Mouse (Mus musculus) lung, postnatal 0 days (tissue): Measurements from ENCODE around the gene Aass. TPM values are rescaled to one million over a fixed set of nuclear protein-coding genes. Genes with fewer than 3 reads are reported as not detected.

Source experiments
- ATAC-seq: fragments of 200-750 bp; cut with Nextera tagmentation; 2 replicates; pipeline ENCODE4 v1.8.0; 2017; ENCODE audit warnings: moderate library complexity
- DNase-seq: peaks from one replicate; pipeline ENCODE4 v3.0.0-alpha.2; 2016; ENCODE audit warnings: low spot score
- H3K27ac ChIP-seq: fragments of 300-500 bp; sonication (generic); 2 replicates; pipeline ENCODE4 v1.5.1; 2014; ENCODE audit warnings: antibody characterized with exemption, mild to moderate bottlenecking, low read length, mixed read lengths
- H3K27me3 ChIP-seq: fragments of 300-500 bp; sonication (generic); replicated peaks from 2 replicates; pipeline ENCODE4 v1.6.1; 2014; ENCODE audit warnings: low read length, mixed read lengths; ENCODE audit not compliant: insufficient read depth
- H3K36me3 ChIP-seq: fragments of 300-500 bp; sonication (generic); 2 replicates; pipeline ENCODE4 v1.6.1; 2014; ENCODE audit warnings: low read length, mixed read lengths; ENCODE audit not compliant: insufficient read depth
- H3K4me1 ChIP-seq: fragments of 300-500 bp; sonication (generic); 2 replicates; pipeline ENCODE4 v1.6.1; 2014; ENCODE audit warnings: antibody characterized with exemption, low read depth, low read length, mixed read lengths; ENCODE audit not compliant: insufficient read depth
- H3K4me2 ChIP-seq: fragments of 300-500 bp; sonication (generic); replicated peaks from 2 replicates; pipeline ENCODE4 v1.6.1; 2014; ENCODE audit warnings: low read depth, mild to moderate bottlenecking, low read length, moderate library complexity, mixed read lengths
- H3K4me3 ChIP-seq: fragments of 300-500 bp; sonication (generic); 2 replicates; pipeline ENCODE4 v1.5.1; 2014; ENCODE audit warnings: low read depth, low read length
- H3K9ac ChIP-seq: fragments of 300-500 bp; sonication (generic); replicated peaks from 2 replicates; pipeline ENCODE4 v1.6.1; 2014; ENCODE audit warnings: low read depth, mild to moderate bottlenecking
- H3K9me3 ChIP-seq: fragments of 300-500 bp; sonication (generic); 2 replicates; pipeline ENCODE4 v1.6.1; 2016; ENCODE audit warnings: low read length, mixed read lengths
- CTCF ChIP-seq: IDR thresholded peaks from 2 replicates; pipeline ENCODE4 v1.5.1; 2016; ENCODE audit warnings: antibody characterized with exemption, mild to moderate bottlenecking
- EP300 ChIP-seq: IDR thresholded peaks from 2 replicates; pipeline ENCODE4 v1.6.1; 2016; ENCODE audit warnings: antibody characterized with exemption, mild to moderate bottlenecking, control low read depth
- WGBS: fragments of 180-500 bp; shearing (Covaris S2); extraction: QIAGEN DNeasy Blood & Tissue Kit; methylation state at CpG from one replicate; pipeline ENCODE4 v1.1.7; 2014; 5-methylcytosine and 5-hydroxymethylcytosine counted together
- polyA plus RNA-seq: library from polyadenylated mRNA; unstranded; fragments of >200 nt; fragmentation: Nextera tagmentation; extraction: Ambion mirVana; gene quantifications from 2 replicates; pipeline ENCODE4 v1.2.1, GENCODE M21; 2015

The Aass gene
- polyA plus RNA-seq, 1 experiment from 2014 or later = 1.8 TPM

GRCm38 (mm10) chr6:23131015-23131414, 1.8 kb downstream of the Aass start:
- no peaks in the 10 kb centered on the region for H3K4me1 ChIP-seq
- ATAC-seq (no peak), DNase-seq (no peak)
- H3K4me2 ChIP-seq = no peak overlapping the region
- no peaks in the 10 kb centered on the region for H3K27me3 ChIP-seq
- H3K27ac ChIP-seq = no peak overlapping the region
- H3K9ac ChIP-seq = no peak overlapping the region
- no peak for TF ChIP-seq CTCF
- TF ChIP-seq EP300 = no peak
- H3K9me3 ChIP-seq = no peaks in the 10 kb centered on the region
- H3K4me3 ChIP-seq = no peak overlapping the region
- no peaks in the 10 kb centered on the region for H3K36me3 ChIP-seq
- 49% methylated on average over 4 of the region's 4 CpGs for WGBS

GRCm38 (mm10) chr6:23129201-23129600, 3.6 kb downstream of the Aass start:
- 36% methylated on average over 4 of the region's 4 CpGs for WGBS
- DNase-seq (peak; percentile 58), ATAC-seq (0 out of 2 replicates have a peak, but pooled peaks have one; percentile 16)
- TF ChIP-seq EP300 = no peak
- TF ChIP-seq CTCF = no peak
- no peaks in the 10 kb centered on the region for H3K9me3 ChIP-seq
- no peak overlapping the region for H3K27ac ChIP-seq
- no peaks in the 10 kb centered on the region for H3K4me1 ChIP-seq
- no peaks in the 10 kb centered on the region for H3K36me3 ChIP-seq
- H3K4me2 ChIP-seq = no peak overlapping the region
- no peaks in the 10 kb centered on the region for H3K27me3 ChIP-seq
- no peak overlapping the region for H3K4me3 ChIP-seq
- H3K9ac ChIP-seq = no peak overlapping the region

DNA sequence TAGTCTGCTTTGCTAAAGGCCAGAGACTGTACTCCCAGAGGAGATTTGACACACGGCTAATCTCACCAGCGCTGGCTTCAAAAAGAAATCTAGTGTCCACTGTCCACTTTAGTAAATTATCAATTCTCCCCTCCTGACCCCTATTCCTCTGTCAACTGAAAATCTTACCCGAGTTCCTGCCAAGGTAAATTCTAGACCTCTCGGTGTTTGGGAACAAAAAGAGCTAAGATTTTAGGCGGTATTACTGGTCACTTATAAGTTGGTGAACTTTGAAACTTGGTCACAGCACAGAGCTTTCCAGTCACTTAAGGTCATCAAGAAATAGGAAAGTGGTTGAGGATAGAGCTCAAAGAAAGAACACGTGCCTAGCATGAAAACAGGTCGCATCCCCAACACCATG, 6.1 kb downstream of the Aass start:
- WGBS = 71% methylated on average over 7 of the region's 7 CpGs

DNA sequence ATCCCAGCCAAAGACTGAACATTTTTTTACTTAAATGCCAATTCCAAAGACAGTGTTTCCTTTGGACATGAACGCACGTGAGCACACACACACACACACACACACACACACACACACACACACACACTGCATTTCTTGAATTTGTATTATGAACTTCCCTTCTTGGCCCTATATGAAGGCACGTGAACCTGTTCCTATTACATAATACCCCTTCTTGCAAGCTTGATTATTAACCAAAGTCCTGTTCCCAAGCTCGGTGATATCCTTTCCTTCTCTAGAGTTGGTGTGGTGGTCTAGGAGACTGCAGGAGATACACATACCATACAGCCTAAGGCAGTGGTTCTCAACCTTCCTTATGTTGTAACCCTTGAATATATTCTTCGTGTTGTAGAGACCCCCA, 7.0 kb downstream of the Aass start:
- no peak overlapping the region for H3K4me3 ChIP-seq
- 73% methylated on average over 5 of the region's 5 CpGs for WGBS
- H3K4me2 ChIP-seq = no peak overlapping the region
- TF ChIP-seq CTCF (no peak), EP300 (no peak)
- H3K9me3 ChIP-seq = no peaks in the 10 kb centered on the region
- ATAC-seq (no peak), DNase-seq (no peak)
- H3K36me3 ChIP-seq = no peaks in the 10 kb centered on the region
- no peak overlapping the region for H3K27ac ChIP-seq
- H3K27me3 ChIP-seq = no peaks in the 10 kb centered on the region
- no peak overlapping the region for H3K9ac ChIP-seq
- H3K4me1 ChIP-seq = no peaks in the 10 kb centered on the region

More for the DNA sequence above, 6.1 kb downstream of the Aass start:
- Histone ChIP-seq H3K36me3 (no peaks in the 10 kb centered on the region), H3K4me2 (no peak overlapping the region), H3K27ac (no peak overlapping the region), H3K9me3 (no peaks in the 10 kb centered on the region), H3K9ac (no peak overlapping the region), H3K4me3 (no peak overlapping the region), H3K27me3 (no peaks in the 10 kb centered on the region), H3K4me1 (no peaks in the 10 kb centered on the region)
- TF ChIP-seq EP300 (no peak), CTCF (no peak)
- ATAC-seq (no peak), DNase-seq (no peak)

DNA sequence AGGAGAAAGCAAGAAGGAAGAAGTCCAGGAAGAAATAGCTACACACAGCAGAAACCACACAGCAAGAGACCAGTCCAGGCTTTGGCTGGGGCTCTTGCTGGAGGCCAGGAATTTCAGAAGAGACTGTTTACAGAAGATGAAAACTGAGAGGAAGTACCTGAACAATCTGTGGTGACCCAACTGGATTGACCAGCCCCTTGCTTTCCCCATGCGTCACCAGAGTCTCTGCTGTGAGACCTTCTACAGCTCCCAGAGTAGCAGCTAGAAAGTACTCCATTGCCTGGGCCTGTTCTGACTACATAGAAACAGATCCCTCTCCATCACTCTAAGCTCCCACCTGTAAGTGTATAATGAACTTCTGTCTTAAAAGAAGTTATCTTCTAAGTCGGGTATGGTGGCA, 8.0 kb downstream of the Aass start:
- Histone ChIP-seq H3K27me3 (no peaks in the 10 kb centered on the region), H3K4me3 (no peak overlapping the region), H3K9me3 (no peaks in the 10 kb centered on the region), H3K9ac (no peak overlapping the region), H3K4me1 (no peaks in the 10 kb centered on the region), H3K27ac (no peak overlapping the region), H3K36me3 (no peaks in the 10 kb centered on the region), H3K4me2 (no peak overlapping the region)
- TF ChIP-seq CTCF (no peak), EP300 (no peak)
- DNase-seq = peak; percentile 25
- WGBS = 51% methylated on average over 2 of the region's 2 CpGs
- ATAC-seq = peak; percentile 57

DNA sequence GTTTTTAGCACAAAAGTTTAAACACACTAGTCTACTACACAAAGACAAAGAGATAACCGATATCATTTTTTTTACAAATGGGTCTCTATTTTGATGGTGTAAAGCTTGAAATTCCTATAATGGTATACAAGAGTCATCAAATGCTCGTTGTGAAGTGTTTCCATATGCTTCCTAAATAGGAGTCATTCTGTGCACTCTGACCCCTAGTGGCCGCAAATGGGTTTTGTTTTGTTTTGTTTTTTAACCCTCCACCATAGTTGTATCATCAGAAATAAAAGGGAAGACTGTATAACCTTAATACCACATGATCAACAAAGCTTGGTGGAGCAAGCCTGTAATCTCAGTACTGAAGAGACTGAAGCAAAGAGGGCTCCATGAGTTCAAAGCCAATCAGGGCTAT, 9.9 kb downstream of the Aass start:
- no peak overlapping the region for H3K4me3 ChIP-seq
- no peak overlapping the region for H3K9ac ChIP-seq
- ATAC-seq (no peak), DNase-seq (peak; percentile 48)
- no peaks in the 10 kb centered on the region for H3K4me1 ChIP-seq
- H3K9me3 ChIP-seq = no peaks in the 10 kb centered on the region
- 31% methylated on average over 3 of the region's 3 CpGs for WGBS
- H3K27me3 ChIP-seq = no peaks in the 10 kb centered on the region
- no peaks in the 10 kb centered on the region for H3K36me3 ChIP-seq
- no peak overlapping the region for H3K4me2 ChIP-seq
- no peak overlapping the region for H3K27ac ChIP-seq
- TF ChIP-seq CTCF = peak; percentile 56
- no peak for TF ChIP-seq EP300

DNA sequence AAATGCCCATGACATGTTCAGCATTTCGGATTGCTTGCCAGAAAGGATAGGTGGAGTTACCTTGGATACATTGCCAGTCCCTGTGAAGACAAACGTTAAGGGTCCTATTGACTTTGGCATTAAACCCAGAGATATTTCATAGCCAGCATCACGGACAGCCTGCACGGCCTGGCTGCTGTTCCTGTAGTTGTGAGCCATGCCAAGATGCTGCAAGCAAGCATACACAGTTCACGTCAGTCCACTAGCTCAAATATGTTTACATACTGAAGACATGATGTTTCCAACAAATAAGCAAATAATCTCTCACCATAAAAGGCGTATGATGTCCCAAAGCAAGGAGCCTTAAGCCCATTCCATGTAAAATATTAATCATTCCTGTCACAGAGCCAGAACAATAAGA, 18.0 kb downstream of the Aass start:
- Histone ChIP-seq H3K9me3 (no peaks in the 10 kb centered on the region), H3K36me3 (no peaks in the 10 kb centered on the region), H3K4me3 (no peak overlapping the region), H3K4me2 (no peak overlapping the region), H3K4me1 (no peaks in the 10 kb centered on the region), H3K27me3 (no peaks in the 10 kb centered on the region), H3K9ac (no peak overlapping the region), H3K27ac (no peak overlapping the region)
- DNase-seq (peak; percentile 15), ATAC-seq (no peak; the same call in 1 of the 2 replicates)
- no peak for TF ChIP-seq EP300
- TF ChIP-seq CTCF = no peak
- 46% methylated on average over 6 of the region's 6 CpGs for WGBS
